Mouse (Mus musculus) limb, embryonic 14.5 days (tissue): ENCODE measurements around the gene Nln. TPM values are rescaled to one million over a fixed set of nuclear protein-coding genes. Genes with fewer than 3 reads are reported as not detected.
A peak's percentile ranks its signal among the peaks of the same experiment; 100 is the strongest.

Experiments
- ATAC-seq: fragments of 200-750 bp; cut with Nextera tagmentation; 2 replicates; pipeline ENCODE4 v1.8.0; 2017; ENCODE audit warnings: low read depth, moderate number of reproducible peaks, moderate TSS enrichment; ENCODE audit not compliant: low FRiP score
- DNase-seq: peaks from one replicate; pipeline ENCODE4 v3.0.0-alpha.2; 2015; ENCODE audit warnings: low spot score
- H3K27ac ChIP-seq: fragments of 300-500 bp; sonication (generic); replicated peaks from 2 replicates; pipeline ENCODE4 v1.5.1; 2014; ENCODE audit warnings: low read depth, mild to moderate bottlenecking, low read length, moderate library complexity, mixed read lengths
- H3K27me3 ChIP-seq: fragments of 300-500 bp; sonication (generic); 2 replicates; pipeline ENCODE4 v1.6.1; 2014; ENCODE audit warnings: low read length, mixed read lengths; ENCODE audit not compliant: control insufficient read depth, insufficient read depth
- H3K36me3 ChIP-seq: fragments of 300-500 bp; sonication (generic); 2 replicates; pipeline ENCODE4 v1.6.1; 2014; ENCODE audit warnings: mild to moderate bottlenecking, low read length, moderate library complexity, mixed read lengths; ENCODE audit not compliant: control insufficient read depth, insufficient read depth
- H3K4me1 ChIP-seq: fragments of 300-500 bp; sonication (generic); 2 replicates; pipeline ENCODE4 v1.6.1; 2014; ENCODE audit warnings: antibody characterized with exemption, low read length, mixed read lengths; ENCODE audit not compliant: control insufficient read depth, insufficient read depth
- H3K4me2 ChIP-seq: fragments of 300-500 bp; sonication (generic); replicated peaks from 2 replicates; pipeline ENCODE4 v1.6.1; 2014; ENCODE audit warnings: low read depth, mild to moderate bottlenecking, low read length, moderate library complexity; ENCODE audit not compliant: severe bottlenecking
- H3K4me3 ChIP-seq: fragments of 300-500 bp; sonication (generic); replicated peaks from 2 replicates; pipeline ENCODE4 v1.5.1; 2014; ENCODE audit warnings: low read length
- H3K9ac ChIP-seq: fragments of 300-500 bp; sonication (generic); 2 replicates; pipeline ENCODE4 v1.6.1; 2014; ENCODE audit warnings: mild to moderate bottlenecking, low read depth, low read length, moderate library complexity; ENCODE audit not compliant: severe bottlenecking
- H3K9me3 ChIP-seq: fragments of 300-500 bp; sonication (generic); 2 replicates; pipeline ENCODE4 v1.6.1; 2016; ENCODE audit warnings: low read length; ENCODE audit not compliant: control insufficient read depth
- POLR2A ChIP-seq: fragments of 200-500 bp; IDR thresholded peaks from 2 replicates; pipeline ENCODE4 v1.8.0; 2012; ENCODE audit warnings: inconsistent platforms, mild to moderate bottlenecking, moderate library complexity, borderline replicate concordance; ENCODE audit not compliant: insufficient read depth, insufficient read length; ENCODE audit errors: extremely low read depth
- WGBS: fragments of 180-500 bp; shearing (Covaris S2); extraction: QIAGEN DNeasy Blood & Tissue Kit; methylation state at CpG from one replicate; pipeline ENCODE4 v1.1.7; 2014; 5-methylcytosine and 5-hydroxymethylcytosine counted together
- polyA plus RNA-seq, 2 experiments: library from polyadenylated mRNA; depleted of rRNA in 1 of 2; stranded (reverse) in 1 of 2; unstranded in 1 of 2; fragments of >200 nt; fragmentation: Nextera tagmentation in 1 of 2; extraction: Ambion mirVana in 1 of 2; gene quantifications; 2 replicates each; pipeline versions ENCODE4 v1.2.1 to v1.2.3; 2012 to 2014

Gene Nln
- polyA plus RNA-seq, 2 experiments = 9.8 to 16.6 TPM

DNA sequence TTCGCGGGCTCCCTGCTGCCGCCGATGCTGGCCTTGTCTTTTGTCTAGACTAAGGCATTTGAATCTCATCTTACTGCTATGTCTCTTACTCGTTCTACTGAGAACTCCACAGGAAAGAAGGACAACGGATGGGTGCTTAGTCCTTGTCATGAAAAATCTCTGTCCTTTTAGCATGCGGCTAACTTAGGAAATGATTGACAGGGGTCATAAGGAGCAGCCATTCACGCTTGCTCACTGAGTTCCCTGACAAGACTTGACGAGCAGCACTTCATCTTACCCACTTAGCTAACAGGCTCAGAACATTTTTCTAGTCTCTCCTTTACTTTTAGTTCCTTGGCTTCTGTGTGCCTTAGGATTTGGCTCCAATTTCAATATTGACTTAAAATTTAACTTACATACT lies 35.5 kb upstream of the Nln start:
- Histone ChIP-seq H3K36me3 (peaks cover 80% of the 10 kb centered on the region), H3K9ac (no peak overlapping the region), H3K27ac (no peak overlapping the region), H3K27me3 (no peaks in the 10 kb centered on the region), H3K4me1 (no peaks in the 10 kb centered on the region), H3K4me3 (no peak overlapping the region), H3K9me3 (no peaks in the 10 kb centered on the region), H3K4me2 (no peak overlapping the region)
- ATAC-seq (no peak), DNase-seq (no peak)
- no peak for TF ChIP-seq POLR2A
- WGBS = 86% methylated on average over 9 of the region's 9 CpGs

DNA sequence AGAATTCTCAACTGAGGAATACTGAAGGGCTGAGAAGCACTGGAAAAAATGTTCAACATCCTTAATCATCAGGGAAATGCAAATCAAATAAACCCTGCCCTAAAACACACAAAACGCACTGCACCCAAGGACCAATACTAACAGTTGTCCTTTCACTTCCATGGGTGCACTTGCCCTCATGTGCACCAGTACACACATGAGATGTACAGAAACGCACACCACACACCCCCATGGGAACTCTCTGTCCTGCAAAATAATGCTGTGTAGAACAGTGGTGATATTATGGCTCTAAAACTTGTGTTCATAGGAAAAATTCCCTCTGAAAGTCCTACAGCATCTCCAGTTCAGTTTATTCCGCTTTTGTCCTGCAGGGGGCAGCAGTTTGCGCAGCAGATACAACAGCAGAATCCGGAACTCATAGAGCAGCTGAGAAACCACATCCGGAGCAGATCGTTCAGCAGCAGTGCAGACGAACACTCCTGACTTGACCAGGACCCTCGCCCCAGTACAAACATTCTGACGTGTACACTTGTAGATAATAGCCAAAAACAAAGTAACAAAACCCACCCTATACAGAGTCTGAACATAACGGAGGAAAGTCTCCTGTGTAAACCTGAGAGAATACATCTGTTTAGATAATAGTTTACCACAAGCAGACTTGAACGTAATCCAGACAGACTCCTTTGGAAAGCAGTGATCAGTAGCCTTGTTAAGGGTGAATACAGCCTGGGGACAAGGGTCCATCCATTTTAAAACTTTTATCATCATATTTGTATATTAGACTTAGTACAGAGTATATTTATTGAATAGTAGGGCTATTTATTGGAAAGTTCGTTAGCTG lies 30.2 kb upstream of the Nln start:
- no peaks in the 10 kb centered on the region for H3K4me1 ChIP-seq
- no peak for ATAC-seq
- no peak overlapping the region for H3K9ac ChIP-seq
- no peak overlapping the region for H3K4me2 ChIP-seq
- peak; percentile 64 for DNase-seq
- WGBS = 41% methylated on average over 13 of the region's 13 CpGs
- no peak overlapping the region for H3K27ac ChIP-seq
- no peaks in the 10 kb centered on the region for H3K27me3 ChIP-seq
- no peaks in the 10 kb centered on the region for H3K9me3 ChIP-seq
- peaks cover 42% of the 10 kb centered on the region for H3K36me3 ChIP-seq
- no peak overlapping the region for H3K4me3 ChIP-seq
- TF ChIP-seq POLR2A = no peak

DNA sequence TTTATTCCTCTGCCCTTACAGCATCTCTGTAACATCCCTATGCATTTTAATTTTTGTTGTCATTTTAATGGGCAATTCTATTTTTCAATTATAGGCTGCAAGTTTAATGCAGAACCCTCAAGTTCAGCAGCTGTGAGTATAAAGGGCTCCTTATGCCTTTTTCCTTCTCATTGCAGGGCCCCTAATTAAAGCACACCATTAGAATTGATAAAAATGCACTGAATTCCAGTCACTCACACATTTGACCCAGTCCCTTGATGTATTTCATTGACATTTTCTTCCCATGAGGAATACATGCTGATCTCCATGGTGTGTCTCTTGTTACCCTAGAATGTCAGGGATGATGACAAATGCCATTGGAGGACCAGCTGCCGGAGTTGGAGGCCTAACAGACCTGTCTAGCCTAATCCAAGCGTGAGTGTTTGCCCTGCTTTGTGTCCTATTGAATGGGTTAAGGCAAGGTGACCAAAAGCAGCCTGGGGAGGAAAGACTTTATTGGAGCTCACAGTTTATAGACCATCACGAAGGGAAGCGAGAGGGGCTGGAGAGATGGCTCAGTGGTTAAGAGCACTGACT lies 25.2 kb upstream of the Nln start:
- peaks cover 18% of the 10 kb centered on the region for H3K36me3 ChIP-seq
- WGBS = 76% methylated on average over 4 of the region's 4 CpGs
- DNase-seq (no peak), ATAC-seq (no peak)
- no peak overlapping the region for H3K4me3 ChIP-seq
- H3K9ac ChIP-seq = no peak overlapping the region
- no peak for TF ChIP-seq POLR2A
- H3K9me3 ChIP-seq = no peaks in the 10 kb centered on the region
- no peak overlapping the region for H3K4me2 ChIP-seq
- H3K4me1 ChIP-seq = no peaks in the 10 kb centered on the region
- no peaks in the 10 kb centered on the region for H3K27me3 ChIP-seq
- H3K27ac ChIP-seq = no peak overlapping the region

DNA sequence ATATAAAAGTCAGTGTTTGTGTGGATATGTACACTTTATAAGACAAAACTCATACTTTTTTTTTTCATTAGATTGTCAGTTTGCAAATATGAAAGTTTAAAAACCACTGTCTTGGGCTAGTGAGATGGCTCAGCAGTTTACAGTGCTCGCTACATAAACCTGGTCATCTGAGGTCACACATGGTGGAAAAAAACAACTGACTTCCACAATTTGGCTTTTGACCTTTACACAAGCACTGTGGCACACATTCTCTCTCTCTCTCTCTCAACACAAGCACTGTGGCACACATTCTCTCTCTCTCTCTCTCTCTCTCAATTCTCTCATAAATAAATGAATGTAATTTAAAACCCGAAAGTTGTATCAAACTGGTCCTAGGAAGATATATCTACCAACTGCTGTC lies 23.1 kb upstream of the Nln start:
- H3K27ac ChIP-seq = no peak overlapping the region
- H3K9ac ChIP-seq = no peak overlapping the region
- no peak for DNase-seq
- WGBS = 86% methylated on average over 2 of the region's 2 CpGs
- TF ChIP-seq POLR2A = no peak
- H3K36me3 ChIP-seq = peaks cover 18% of the 10 kb centered on the region
- H3K4me2 ChIP-seq = no peak overlapping the region
- H3K4me1 ChIP-seq = no peaks in the 10 kb centered on the region
- ATAC-seq = no peak
- H3K4me3 ChIP-seq = no peak overlapping the region
- no peaks in the 10 kb centered on the region for H3K27me3 ChIP-seq
- H3K9me3 ChIP-seq = no peaks in the 10 kb centered on the region

DNA sequence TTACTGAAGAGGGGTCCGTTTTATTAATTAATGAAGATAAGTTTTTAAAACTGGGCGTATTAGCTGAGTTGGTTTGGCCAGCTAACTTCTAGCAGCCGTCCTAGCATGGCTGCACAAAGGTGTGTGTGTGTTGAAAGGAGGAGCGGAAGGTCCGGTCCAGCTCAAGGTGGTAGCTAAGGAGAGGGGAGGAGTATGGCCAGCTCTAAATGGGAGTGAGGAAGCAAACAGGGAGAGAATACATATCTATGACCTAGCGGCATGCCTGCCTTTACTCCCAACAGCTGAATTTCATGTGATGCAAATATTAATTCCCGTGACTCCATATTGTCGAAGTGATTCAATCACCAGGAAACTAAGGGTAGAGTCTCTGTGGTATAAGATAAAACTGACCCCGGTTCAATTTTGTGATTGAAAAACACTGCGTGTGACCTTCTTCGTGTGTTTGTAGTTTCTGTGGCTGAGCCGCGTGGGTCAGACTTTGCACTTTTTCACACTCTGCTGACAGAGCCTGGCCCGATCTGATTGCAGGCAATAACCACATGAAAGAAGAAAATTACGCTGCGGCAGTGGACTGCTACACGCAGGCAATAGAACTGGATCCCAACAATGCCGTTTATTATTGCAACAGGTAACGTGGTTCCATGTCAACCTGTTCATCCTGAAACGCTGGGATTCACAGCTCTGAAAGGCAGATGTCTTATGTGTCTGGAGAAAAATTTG lies 14.4 kb upstream of the Nln start:
- no peak for TF ChIP-seq POLR2A
- ATAC-seq = no peak
- no peak overlapping the region for H3K4me3 ChIP-seq
- H3K27ac ChIP-seq = no peak overlapping the region
- no peaks in the 10 kb centered on the region for H3K9me3 ChIP-seq
- no peak for DNase-seq
- H3K36me3 ChIP-seq = peaks cover 10% of the 10 kb centered on the region; the same call in 1 of the 2 replicates
- H3K4me1 ChIP-seq = no peaks in the 10 kb centered on the region
- no peaks in the 10 kb centered on the region for H3K27me3 ChIP-seq
- H3K4me2 ChIP-seq = no peak overlapping the region
- WGBS = 91% methylated on average over 20 of the region's 20 CpGs
- no peak overlapping the region for H3K9ac ChIP-seq
